Mouse (Mus musculus): Measurements from ENCODE around the gene Usp20.

Usp20 gene

DNA sequence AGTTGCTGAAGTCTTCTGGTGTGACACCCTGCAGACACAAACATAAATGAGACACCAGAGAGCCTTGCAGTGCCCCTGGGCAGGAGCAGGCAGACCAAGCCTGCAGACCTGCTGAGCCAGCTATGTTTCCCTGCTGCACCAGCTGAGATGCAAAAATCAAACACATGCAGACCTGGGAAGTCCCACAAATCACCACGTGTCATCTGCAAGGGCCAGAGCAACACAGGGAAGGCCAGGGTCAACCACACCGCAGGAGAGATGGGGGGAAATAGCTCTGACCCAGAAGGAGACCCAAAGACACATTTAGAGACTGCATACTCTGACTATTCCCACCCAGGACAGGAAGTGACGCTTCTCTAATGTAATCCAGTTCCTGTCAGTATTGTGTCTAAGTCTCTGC is 58.4 kb downstream of the Usp20 start:
- no peak for DNase-seq (ENCODE audit: low spot score)

- no peak for DNase-seq (ENCODE audit: low spot score)
Measured at GRCm38 (mm10) chr2:31041386-31041785, 59.3 kb downstream of the Usp20 start.

DNA sequence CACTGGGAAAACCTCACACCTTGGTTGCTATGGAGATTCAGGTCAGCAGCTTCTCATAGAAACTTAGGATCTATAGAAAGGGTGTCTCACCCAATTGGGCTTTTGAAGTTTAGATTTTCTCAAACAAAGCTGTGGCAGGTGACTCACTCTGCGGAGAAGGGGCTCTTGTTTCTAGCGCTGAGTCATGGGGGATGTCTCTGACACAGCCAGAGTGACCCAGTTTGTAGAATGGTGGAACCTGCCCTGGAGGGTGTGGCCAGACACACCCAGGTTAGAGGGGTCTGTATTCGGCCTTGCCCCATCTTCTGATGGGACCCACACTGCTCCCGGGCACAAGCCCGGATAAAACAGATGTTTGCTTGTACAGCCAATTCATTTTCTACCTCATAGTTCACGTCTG is 60.8 kb downstream of the Usp20 start:
- DNase-seq (ENCODE audit: low spot score) = no peak

GRCm38 (mm10) chr2:31043856-31044255 is 61.8 kb downstream of the Usp20 start:
- no peak for DNase-seq (ENCODE audit: low spot score)

GRCm38 (mm10) chr2:31048037-31048436 is 66.0 kb downstream of the Usp20 start:
- no peak for DNase-seq (ENCODE audit: low spot score)

DNA sequence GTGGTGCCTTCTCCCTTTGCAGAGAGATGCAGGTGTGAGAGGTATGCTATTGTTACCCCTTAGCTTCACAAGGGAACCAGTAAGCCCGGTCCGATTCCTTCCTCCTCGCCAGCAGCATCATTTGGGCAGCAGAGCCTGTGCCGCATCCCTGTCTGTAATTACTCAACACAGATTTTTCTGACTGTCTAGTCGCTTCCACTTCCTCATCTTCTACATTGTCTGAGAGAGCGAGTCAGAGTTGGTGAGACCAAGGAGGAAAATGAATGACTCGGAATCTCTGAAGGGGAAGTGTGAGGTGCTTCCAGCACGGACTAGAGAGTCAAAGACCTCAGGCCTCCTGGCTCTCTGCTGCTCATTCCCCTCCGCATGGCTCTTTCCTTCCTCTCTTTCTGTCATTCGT is 70.4 kb downstream of the Usp20 start:
- no peak for DNase-seq (ENCODE audit: low spot score)

DNA sequence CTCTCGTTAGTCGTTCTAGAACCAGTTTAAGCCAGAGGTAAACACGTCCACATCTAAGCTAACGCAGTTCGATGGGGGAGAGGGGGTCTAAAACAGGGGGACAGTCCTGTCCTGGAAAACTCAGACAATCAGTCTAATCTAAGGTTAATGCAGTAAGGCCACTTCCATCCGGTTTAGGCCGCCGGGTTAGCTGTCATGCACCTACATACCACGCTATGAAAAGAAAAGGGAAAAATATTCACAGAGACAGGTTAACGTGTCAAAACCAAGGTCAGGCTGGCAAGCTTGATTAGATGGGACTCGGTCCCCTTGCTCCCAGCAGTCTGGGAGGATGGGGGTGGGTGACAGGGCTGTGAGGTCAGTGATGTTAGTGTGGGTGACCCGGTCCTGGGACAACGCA is 71.3 kb downstream of the Usp20 start:
- no peak for DNase-seq (ENCODE audit: low spot score)

GRCm38 (mm10) chr2:31053851-31054340 is 71.8 kb downstream of the Usp20 start:
- no peak for DNase-seq (ENCODE audit: low spot score)

- no peak for DNase-seq (ENCODE audit: low spot score)
Measured at GRCm38 (mm10) chr2:31056070-31056469, 74.0 kb downstream of the Usp20 start.

GRCm38 (mm10) chr2:31057549-31058177 is 75.6 kb downstream of the Usp20 start:
- no peak for DNase-seq (ENCODE audit: low spot score)

DNA sequence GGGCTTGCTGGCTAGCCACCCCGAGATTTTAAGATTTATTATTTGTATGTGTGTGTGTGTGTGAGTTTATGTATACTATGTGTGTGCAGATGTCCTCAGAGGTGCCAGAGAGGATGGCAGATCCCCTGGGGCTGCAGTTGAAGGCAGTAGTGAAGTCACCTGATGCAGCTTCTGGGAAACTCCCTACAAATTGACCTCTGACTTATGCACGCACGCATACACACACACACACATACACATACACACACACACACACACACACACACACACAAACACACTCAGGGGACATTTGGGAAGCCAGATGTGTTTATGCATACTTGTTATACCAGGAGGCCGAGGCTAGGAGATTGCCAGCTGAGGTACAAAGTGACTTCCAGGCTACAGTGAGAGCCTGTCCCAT is 76.4 kb downstream of the Usp20 start:
- DNase-seq (ENCODE audit: low spot score) = no peak

DNA sequence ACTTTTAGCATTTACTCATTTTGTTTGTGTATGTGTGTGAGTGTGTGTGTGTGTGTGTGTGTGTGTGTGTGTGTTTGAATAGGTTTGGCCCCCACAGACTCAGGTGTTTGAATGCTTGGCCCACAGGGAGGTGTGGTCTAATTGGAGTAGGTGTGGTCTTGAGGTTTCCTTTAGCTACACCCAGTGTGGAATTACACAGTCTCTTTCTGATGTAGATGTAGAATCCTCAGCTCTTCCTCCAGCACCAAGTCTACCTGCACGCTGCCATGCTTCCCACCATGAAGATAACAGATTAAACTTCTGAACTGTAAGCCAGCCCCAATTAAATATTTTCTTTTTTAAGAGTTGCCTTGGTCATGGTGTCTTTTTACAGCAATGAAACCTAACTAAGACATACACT is 78.2 kb downstream of the Usp20 start:
- DNase-seq (ENCODE audit: low spot score) = no peak

DNA sequence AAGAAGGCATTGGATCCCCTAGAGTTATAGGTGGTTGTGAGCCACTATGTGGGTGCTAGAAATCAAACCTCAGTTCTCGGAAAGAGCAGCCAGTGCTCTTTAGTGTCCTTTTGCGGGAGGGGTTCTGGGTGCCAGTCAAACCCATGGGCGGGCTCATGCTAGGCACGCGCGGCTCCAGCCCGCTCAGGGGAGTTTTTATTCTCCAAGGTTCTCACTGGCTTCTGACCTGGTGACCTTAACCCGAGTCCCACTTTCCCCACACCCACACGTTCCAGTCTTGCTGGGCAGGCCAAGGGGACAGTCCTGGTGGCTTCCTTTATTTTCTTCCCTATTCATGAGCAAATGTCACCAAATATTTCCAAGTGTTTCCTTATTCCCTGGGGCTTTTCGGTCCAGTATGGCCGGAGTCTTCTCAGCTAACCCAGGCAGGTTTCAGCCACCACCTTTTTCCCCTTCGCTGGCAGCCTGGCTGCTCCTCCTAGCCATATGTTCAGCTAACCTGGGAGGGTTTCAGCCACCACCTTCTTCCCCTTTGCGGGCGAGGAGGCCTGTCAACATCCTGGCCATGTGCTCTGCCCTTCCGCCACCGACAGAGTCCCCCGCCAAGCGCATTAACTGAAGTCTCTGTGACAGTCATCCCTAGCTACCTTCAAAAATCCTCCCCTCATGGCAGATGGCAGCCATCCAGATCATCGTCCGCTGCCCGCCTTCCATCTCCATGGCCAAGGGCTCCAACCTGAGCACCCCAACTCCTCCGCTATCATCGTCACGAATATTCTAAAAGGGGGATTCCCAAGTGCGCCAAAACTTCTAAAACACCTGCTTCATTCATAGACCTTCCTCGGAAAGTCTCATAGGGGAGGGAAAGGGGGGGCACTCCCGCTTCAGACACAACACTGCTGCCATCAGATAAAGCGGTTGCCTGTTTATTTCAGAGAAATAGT is 79.0 kb downstream of the Usp20 start:
- no peak for DNase-seq (ENCODE audit: low spot score)

GRCm38 (mm10) chr2:31061868-31062628 is 80.0 kb downstream of the Usp20 start:
- no peak for DNase-seq (ENCODE audit: low spot score)

GRCm38 (mm10) chr2:31066019-31066789 is 84.1 kb downstream of the Usp20 start:
- DNase-seq (ENCODE audit: low spot score) = no peak

DNA sequence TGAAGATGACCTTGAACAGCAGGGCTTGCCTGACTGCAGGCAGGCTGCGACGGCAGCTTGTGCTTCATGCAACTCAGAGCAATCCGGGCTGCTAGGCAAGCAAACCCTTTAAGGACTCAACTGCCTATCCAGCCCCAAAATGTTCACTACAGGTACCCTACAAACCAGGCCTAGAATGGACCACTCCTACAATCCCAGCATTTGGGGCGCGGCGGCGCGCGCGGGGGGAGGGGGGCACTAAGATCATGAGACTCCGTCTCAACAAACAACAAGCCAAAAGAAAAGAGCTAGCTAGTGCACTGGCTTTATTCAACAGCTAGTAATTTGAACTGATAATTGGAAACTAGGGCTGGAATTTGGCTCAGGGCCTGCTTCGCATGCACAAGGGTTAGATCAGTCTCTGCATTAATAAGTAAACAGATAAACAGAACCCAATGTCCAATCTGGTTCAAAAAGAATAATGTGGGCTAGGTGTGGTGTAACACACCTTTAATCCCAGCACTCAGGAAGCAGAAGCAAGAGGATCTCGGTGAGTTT is 85.0 kb downstream of the Usp20 start:
- no peak for DNase-seq (ENCODE audit: low spot score)

GRCm38 (mm10) chr2:31067696-31068245 is 85.7 kb downstream of the Usp20 start:
- DNase-seq (ENCODE audit: low spot score) = no peak

DNA sequence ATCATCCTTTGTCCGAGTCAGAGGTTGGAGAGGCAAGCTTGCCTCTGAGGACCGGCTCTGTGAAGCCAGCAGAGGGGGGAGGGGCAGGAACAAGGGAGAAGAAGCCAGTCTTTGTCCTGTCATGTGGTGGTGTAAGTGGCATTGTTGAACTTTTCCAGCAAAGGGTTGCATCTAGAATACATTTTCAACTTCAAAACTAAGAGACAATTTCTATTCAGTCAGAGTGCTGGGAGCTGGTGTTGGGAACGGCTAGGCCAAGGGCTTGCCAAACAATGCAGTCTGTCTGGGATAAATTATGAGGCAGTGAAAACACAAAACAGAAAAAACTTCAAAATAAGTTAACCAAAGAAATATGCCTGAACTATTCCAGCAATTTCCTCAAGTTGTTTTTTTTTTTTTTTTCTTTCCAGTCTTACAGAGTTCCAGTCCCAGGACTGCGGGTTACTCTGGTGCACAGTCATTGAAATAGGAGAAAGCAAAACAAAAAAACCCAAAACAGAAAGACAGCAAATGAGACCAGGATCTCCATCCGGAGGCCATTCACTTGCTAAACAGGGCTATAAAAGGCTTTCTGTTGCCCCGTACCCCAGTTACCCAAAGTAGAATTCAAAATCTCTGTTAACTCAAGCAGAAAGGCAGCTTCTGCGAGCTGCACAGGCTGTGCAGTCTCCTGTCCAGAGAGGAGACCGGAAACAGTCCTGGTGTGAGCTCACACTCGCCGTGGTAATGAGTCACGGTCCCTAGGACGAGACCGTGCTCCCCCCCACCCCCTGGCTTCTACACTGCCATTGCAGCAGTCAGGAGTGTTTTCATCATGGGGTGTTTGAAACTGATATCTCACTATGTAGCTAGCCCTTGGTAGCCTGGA is 86.4 kb downstream of the Usp20 start:
- DNase-seq (ENCODE audit: low spot score) = peak; percentile 64

GRCm38 (mm10) chr2:31069114-31069445 is 87.0 kb downstream of the Usp20 start:
- DNase-seq (ENCODE audit: low spot score) = no peak

- no peak for DNase-seq (ENCODE audit: low spot score)
Measured at GRCm38 (mm10) chr2:31069506-31069905, 87.4 kb downstream of the Usp20 start.
